Mouse (Mus musculus): ENCODE data around the gene Trim9.

DNA sequence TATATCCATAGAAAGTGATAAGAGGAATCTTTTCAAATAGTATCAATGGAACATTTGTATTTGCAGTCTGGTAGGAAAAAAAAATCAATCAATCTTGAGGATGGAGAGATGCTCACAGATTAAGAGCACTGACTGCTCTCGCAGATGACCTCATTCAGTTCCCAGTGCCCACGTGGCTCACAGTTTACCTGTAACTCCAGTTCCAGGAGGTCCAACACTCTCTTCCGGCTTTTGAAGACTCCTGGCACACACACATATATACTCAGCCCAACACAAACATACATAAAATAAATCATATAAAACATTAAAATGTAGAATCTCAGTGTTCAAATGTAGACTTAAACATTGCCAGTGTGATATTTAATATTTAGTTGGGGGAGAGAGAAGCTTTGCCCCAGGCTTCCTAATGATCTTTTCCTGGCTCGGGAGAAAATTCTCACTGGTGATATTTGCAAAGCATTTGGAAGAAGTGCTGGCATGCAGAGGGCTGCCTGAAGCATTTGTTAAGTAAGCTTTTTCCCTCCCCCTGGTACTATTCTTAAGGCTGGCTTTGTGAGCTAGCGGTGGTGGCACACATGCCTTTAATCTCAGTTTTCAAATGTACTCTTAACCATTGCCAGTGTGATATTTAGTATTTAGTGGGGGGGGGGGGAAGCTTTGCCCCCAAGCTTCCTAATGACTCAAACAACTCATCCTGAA lies 45.2 kb downstream of the Trim9 start:
- TF ChIP-seq TBP (IDR thresholded peaks at IDR 0.05; ENCODE audit: low read depth, low read length) (no peak), CTCF (IDR thresholded peaks at IDR 0.05 in 2 of 3, conservative IDR thresholded peaks at IDR 0.05 in 1 of 3; ENCODE audit: control insufficient read depth in 1 of 3, insufficient read depth in 1 of 3, low read depth in 2 of 3, low read length in 3 of 3, poor library complexity in 1 of 3, severe bottlenecking in 1 of 3) (no peak), TAL1 (IDR thresholded peaks at IDR 0.05; ENCODE audit: low read length) (no peak), MAZ (IDR thresholded peaks at IDR 0.05; ENCODE audit: low read depth, low read length) (no peak), EP300 (IDR thresholded peaks at IDR 0.05; ENCODE audit: low read depth in 1 of 2, low read length in 2 of 2) (no peak), MXI1 (IDR thresholded peaks at IDR 0.05; ENCODE audit: low read depth, low read length) (no peak), E2F4 (IDR thresholded peaks at IDR 0.05; ENCODE audit: borderline replicate concordance, low read depth, low read length) (no peak), UBTF (IDR thresholded peaks at IDR 0.05; ENCODE audit: borderline replicate concordance, insufficient read depth, low read depth, low read length) (no peak), MEF2A (IDR thresholded peaks at IDR 0.05; ENCODE audit: extremely low read depth, insufficient replicate concordance, low read depth, low read length, poor library complexity, severe bottlenecking) (no peak)
